16 mouse cellular contexts compared by ENCODE assay signal in genomic region chr6:122862434-122862833, GRCm38 (mm10). TPM values are rescaled to one million over a fixed set of nuclear protein-coding genes. Genes with fewer than 3 reads are reported as not detected.
DNase-seq lines count a peak whose midpoint lies in the region; ATAC-seq and TF ChIP-seq lines count a peak whose summit lies in the region.
"Had no signal": no experiment of that assay in that cellular context is flagged by ENCODE, and none has a peak within 500 bp of the region (broad histone marks: within the 10 kb centered on the region; RNA-seq: fewer than 3 reads in every experiment).

No protein-coding gene starts in this region.

- H3K4me1 ChIP-seq in heart, adult 2 months (ENCODE audit: control insufficient read depth, insufficient read depth, low read length): no peaks in the 10 kb centered on the region
- H3K4me1 ChIP-seq in lung, embryonic 14.5 days (ENCODE audit: insufficient read depth): no peaks in the 10 kb centered on the region
- H3K4me1 ChIP-seq in lung, adult 2 months (ENCODE audit: control insufficient read depth, insufficient read depth, low read length): no peaks in the 10 kb centered on the region
- no peaks in the 10 kb centered on the region for H3K4me1 ChIP-seq in MEL (ENCODE audit: control insufficient read depth in 1 of 2, insufficient read depth in 2 of 2, low read length in 2 of 2)
- H3K4me1 ChIP-seq: limb, embryonic 15.5 days; neural tube, embryonic 13.5 days had no signal

- peak; percentile 67 for TF ChIP-seq RAD21 in MEL (IDR thresholded peaks at IDR 0.05; ENCODE audit: low read depth, low read length)

- peaks cover 8% of the 10 kb centered on the region; the same call in 1 of the 2 replicates for H3K9me3 ChIP-seq in lung, embryonic 14.5 days (ENCODE audit: low read depth, low read length)
- no peaks in the 10 kb centered on the region for H3K9me3 ChIP-seq in MEL (replicated peaks; ENCODE audit: insufficient read depth, low read length)
- H3K9me3 ChIP-seq: limb, embryonic 15.5 days had no signal

- H3K27me3 ChIP-seq in heart, adult 2 months (ENCODE audit: control insufficient read depth, insufficient read depth, low read length): no peaks in the 10 kb centered on the region
- no peaks in the 10 kb centered on the region for H3K27me3 ChIP-seq in lung, embryonic 14.5 days (ENCODE audit: insufficient read depth, low read length)
- no peaks in the 10 kb centered on the region for H3K27me3 ChIP-seq in MEL (ENCODE audit: control insufficient read depth in 1 of 2, insufficient read depth in 2 of 2, low read length in 2 of 2)
- H3K27me3 ChIP-seq: limb, embryonic 15.5 days; neural tube, embryonic 13.5 days had no signal

- intact Hi-C loops in heart, adult 2 months (cut with DNase I): no loop called here
- intact Hi-C loops in heart, postnatal 36 days (cut with DNase I): no loop called here

- DNase-seq in heart, adult 2 months: no peak
- DNase-seq in heart, postnatal 36 days: no peak
- DNase-seq in lung, embryonic 14.5 days: no peak
- DNase-seq in lung, adult 2 months: no peak
- peak; percentile 48 for DNase-seq in MEL (ENCODE audit: low read depth, low spot score)
- no peak for DNase-seq in spleen, adult 12 weeks (ENCODE audit: low spot score)
- DNase-seq in frontal cortex, postnatal 10 days (ENCODE audit: low spot score in 2 of 2): no peak
- DNase-seq: adrenal gland, postnatal 36 days; cerebellum, postnatal 25 days; kidney, postnatal 25 days; lung, postnatal 10 days; thymus, postnatal 14 days had no signal

- TF ChIP-seq POLR2A in heart, adult 2 months (IDR thresholded peaks at IDR 0.05; ENCODE audit: insufficient read depth, low read depth, low read length): no peak
- no peak for TF ChIP-seq POLR2A in lung, adult 2 months (IDR thresholded peaks at IDR 0.05; ENCODE audit: borderline replicate concordance, extremely low read depth, low read depth, low read length)
- TF ChIP-seq POLR2A in MEL (IDR thresholded peaks at IDR 0.05; ENCODE audit: control insufficient read depth in 1 of 2, insufficient read depth in 1 of 2, low read depth in 1 of 2, low read length in 2 of 2, poor library complexity in 1 of 2): no peak

- no peak for TF ChIP-seq EP300 in heart, adult 2 months (IDR thresholded peaks at IDR 0.05; ENCODE audit: insufficient read depth, low read depth, low read length)
- no peak for TF ChIP-seq EP300 in MEL (IDR thresholded peaks at IDR 0.05; ENCODE audit: low read depth in 1 of 2, low read length in 2 of 2)

- no peak overlapping the region for H3K9ac ChIP-seq in heart, adult 2 months (ENCODE audit: low read depth, low read length)
- no peak overlapping the region for H3K9ac ChIP-seq in lung, embryonic 14.5 days
- H3K9ac ChIP-seq in MEL (ENCODE audit: control insufficient read depth, low read depth, low read length, poor library complexity, severe bottlenecking): no peak overlapping the region
- H3K9ac ChIP-seq: limb, embryonic 15.5 days; neural tube, embryonic 13.5 days had no signal

- H3K27ac ChIP-seq in heart, adult 2 months: no peak overlapping the region
- H3K27ac ChIP-seq in lung, embryonic 14.5 days (ENCODE audit: low read depth): no peak overlapping the region
- H3K27ac ChIP-seq in MEL (ENCODE audit: control insufficient read depth, low read depth, low read length): no peak overlapping the region
- H3K27ac ChIP-seq: limb, embryonic 15.5 days; neural tube, embryonic 13.5 days had no signal

- no peak overlapping the region for H3K4me2 ChIP-seq in lung, embryonic 14.5 days
- H3K4me2 ChIP-seq: limb, embryonic 15.5 days; neural tube, embryonic 13.5 days had no signal

- WGBS in heart, adult 2 months: 72% methylated on average over 6 of the region's 6 CpGs
- WGBS in lung, embryonic 14.5 days: 70% methylated on average over 6 of the region's 6 CpGs
- WGBS in lung, adult 2 months: 70% methylated on average over 6 of the region's 6 CpGs

- no peaks in the 10 kb centered on the region for H3K79me2 ChIP-seq in heart, adult 2 months (replicated peaks; ENCODE audit: control insufficient read depth, insufficient read depth, low read length)
- H3K79me2 ChIP-seq in MEL (ENCODE audit: control insufficient read depth, insufficient read depth, low read length, poor library complexity): no peaks in the 10 kb centered on the region

- TF ChIP-seq CTCF in heart, adult 2 months (IDR thresholded peaks at IDR 0.05): peak; percentile 35
- TF ChIP-seq CTCF in lung, embryonic 14.5 days (IDR thresholded peaks at IDR 0.05; ENCODE audit: low read depth): peak; percentile 27
- TF ChIP-seq CTCF in lung, adult 2 months (IDR thresholded peaks at IDR 0.05; ENCODE audit: insufficient read depth, low read length): no peak
- TF ChIP-seq CTCF in MEL (IDR thresholded peaks at IDR 0.05 in 2 of 3, conservative IDR thresholded peaks at IDR 0.05 in 1 of 3; ENCODE audit: control insufficient read depth in 1 of 3, insufficient read depth in 1 of 3, low read depth in 2 of 3, low read length in 3 of 3, poor library complexity in 1 of 3, severe bottlenecking in 1 of 3): peak in 2 of 3 experiments; percentile 46 to 62; a peak in 4 of 6 replicates

- no peaks in the 10 kb centered on the region for H3K36me3 ChIP-seq in heart, adult 2 months (ENCODE audit: control insufficient read depth, insufficient read depth, low read length)
- no peaks in the 10 kb centered on the region for H3K36me3 ChIP-seq in lung, embryonic 14.5 days (ENCODE audit: insufficient read depth)
- H3K36me3 ChIP-seq in MEL (ENCODE audit: control insufficient read depth in 1 of 2, insufficient read depth in 2 of 2, low read length in 2 of 2): no peaks in the 10 kb centered on the region
- H3K36me3 ChIP-seq: limb, embryonic 15.5 days; neural tube, embryonic 13.5 days had no signal

- no peak for ATAC-seq in lung, embryonic 14.5 days (ENCODE audit: insufficient read depth)
- ATAC-seq in megakaryocyte progenitor cell, adult 5-6 weeks (replicated peaks; ENCODE audit: poor library complexity): peak; percentile 45; the same call in 1 of the 2 replicates
- ATAC-seq: forebrain, embryonic 14.5 days had no signal

- H3K4me3 ChIP-seq in heart, adult 2 months: no peak overlapping the region
- no peak overlapping the region for H3K4me3 ChIP-seq in lung, embryonic 14.5 days (ENCODE audit: low read depth, low read length)
- H3K4me3 ChIP-seq in lung, adult 2 months (replicated peaks; ENCODE audit: extremely low read depth, low read depth, low read length): no peak overlapping the region
- H3K4me3 ChIP-seq in MEL (ENCODE audit: control insufficient read depth in 1 of 2, insufficient read depth in 1 of 2, low read depth in 2 of 2, low read length in 2 of 2): no peak overlapping the region
- H3K4me3 ChIP-seq: limb, embryonic 15.5 days; neural tube, embryonic 13.5 days had no signal

TF ChIP-seq in MEL, 35 proteins besides CTCF, POLR2A, EP300 and RAD21:
- TF ChIP-seq ZC3H11A (IDR thresholded peaks at IDR 0.05; ENCODE audit: low read depth, low read length) (0 out of 2 replicates have a peak, but pooled peaks have one; percentile 34), MYB (IDR thresholded peaks at IDR 0.05; ENCODE audit: low read depth, low read length) (no peak), SMC3 (IDR thresholded peaks at IDR 0.05; ENCODE audit: low read depth, low read length) (peak; percentile 50)

RNA-seq across cellular contexts. Expression of gene C3ar1, which starts 6.5 kb away (rescaled TPM):
- total RNA-seq in heart, adult 2 months (2021): 1 to 10 TPM; 1.9 to 2.5 TPM
- polyA plus RNA-seq in heart, adult 2 months (2012; rRNA removed): 3.7 and 5.6 TPM in 2 replicates
- 1 to 10 TPM; 3.0 to 5.0 TPM for total RNA-seq in heart, postnatal 36 days (2021)
- polyA plus RNA-seq in lung, embryonic 14.5 days (2014; fragmentation: Nextera tagmentation; extraction: Ambion mirVana): 3.2 and 4.0 TPM in 2 replicates
- 1.9 and 3.7 TPM in 2 replicates for polyA plus RNA-seq in lung, adult 2 months (2012; rRNA removed)
- total RNA-seq in MEL (2012; rRNA removed): 0.42 and 0.69 TPM in 2 replicates
- under 1 TPM in 1 of 2 experiments, not detected in 1; 0.33 TPM for polyA plus RNA-seq in MEL (2012; ENCODE audit: insufficient read depth in 1 of 2, insufficient read length in 2 of 2, low read depth in 1 of 2, low replicate concordance in 2 of 2, missing spikeins in 1 of 2)
- 0.05 TPM in 1 of 2 replicates, not detected in the other for total RNA-seq in megakaryocyte progenitor cell, adult 5-6 weeks (2015)
- not detected in 2 replicates for total RNA-seq in megakaryocyte progenitor cell, adult 5-6 weeks (2017)

RNA-seq across cellular contexts. Expression of gene Necap1, which starts 11.8 kb away (rescaled TPM):
- total RNA-seq in heart, adult 2 months (2021): 10 to 100 TPM; 20.7 to 22.6 TPM
- 16.2 and 25.2 TPM in 2 replicates for polyA plus RNA-seq in heart, adult 2 months (2012; rRNA removed)
- total RNA-seq in heart, postnatal 36 days (2021): 10 to 100 TPM; 19.9 to 20.4 TPM
- polyA plus RNA-seq in lung, embryonic 14.5 days (2014; fragmentation: Nextera tagmentation; extraction: Ambion mirVana): 46.1 and 50.9 TPM in 2 replicates
- 11.5 and 16.7 TPM in 2 replicates for polyA plus RNA-seq in lung, adult 2 months (2012; rRNA removed)
- 11.7 and 11.9 TPM in 2 replicates for total RNA-seq in MEL (2012; rRNA removed)
- polyA plus RNA-seq in MEL (2012; ENCODE audit: insufficient read depth in 1 of 2, insufficient read length in 2 of 2, low read depth in 1 of 2, low replicate concordance in 2 of 2, missing spikeins in 1 of 2): 10 to 100 TPM in 1 of 2 experiments, not detected in 1; 19.1 TPM
- total RNA-seq in megakaryocyte progenitor cell, adult 5-6 weeks (2015): 23.2 and 23.3 TPM in 2 replicates
- 12.3 and 19.7 TPM in 2 replicates for total RNA-seq in megakaryocyte progenitor cell, adult 5-6 weeks (2017)

RNA-seq across cellular contexts. Expression of gene Foxj2, which starts 42.7 kb away (rescaled TPM):
- total RNA-seq in heart, adult 2 months (2021): 10 to 100 TPM; 35.2 to 36.3 TPM
- 19.8 and 20.7 TPM in 2 replicates for polyA plus RNA-seq in heart, adult 2 months (2012; rRNA removed)
- total RNA-seq in heart, postnatal 36 days (2021): 10 to 100 TPM; 33.4 to 34.7 TPM
- polyA plus RNA-seq in lung, embryonic 14.5 days (2014; fragmentation: Nextera tagmentation; extraction: Ambion mirVana): 6.7 and 7.5 TPM in 2 replicates
- 16.5 and 19.9 TPM in 2 replicates for polyA plus RNA-seq in lung, adult 2 months (2012; rRNA removed)
- total RNA-seq in MEL (2012; rRNA removed): 2.0 and 2.2 TPM in 2 replicates
- polyA plus RNA-seq in MEL (2012; ENCODE audit: insufficient read depth in 1 of 2, insufficient read length in 2 of 2, low read depth in 1 of 2, low replicate concordance in 2 of 2, missing spikeins in 1 of 2): 1 to 10 TPM in 1 of 2 experiments, not detected in 1; 8.6 TPM
- 9.9 and 10.3 TPM in 2 replicates for total RNA-seq in megakaryocyte progenitor cell, adult 5-6 weeks (2015)
- 3.0 and 3.5 TPM in 2 replicates for total RNA-seq in megakaryocyte progenitor cell, adult 5-6 weeks (2017)

RNA-seq across cellular contexts. Expression of gene Clec4a1, which starts 59.2 kb away (rescaled TPM):
- total RNA-seq in heart, adult 2 months (2021): 1 to 10 TPM; 3.8 to 4.4 TPM
- polyA plus RNA-seq in heart, adult 2 months (2012; rRNA removed): 3.4 and 3.6 TPM in 2 replicates
- total RNA-seq in heart, postnatal 36 days (2021): 1 to 10 TPM; 5.4 to 6.5 TPM
- 3.1 TPM in 2 replicates for polyA plus RNA-seq in lung, embryonic 14.5 days (2014; fragmentation: Nextera tagmentation; extraction: Ambion mirVana)
- 2.3 and 4.9 TPM in 2 replicates for polyA plus RNA-seq in lung, adult 2 months (2012; rRNA removed)
- not detected in 2 replicates for total RNA-seq in MEL (2012; rRNA removed)
- under 1 TPM in 1 of 2 experiments, not detected in 1; 0.06 TPM for polyA plus RNA-seq in MEL (2012; ENCODE audit: insufficient read depth in 1 of 2, insufficient read length in 2 of 2, low read depth in 1 of 2, low replicate concordance in 2 of 2, missing spikeins in 1 of 2)
- total RNA-seq in megakaryocyte progenitor cell, adult 5-6 weeks (2015): 2.1 and 2.9 TPM in 2 replicates
- 0.79 and 0.81 TPM in 2 replicates for total RNA-seq in megakaryocyte progenitor cell, adult 5-6 weeks (2017)
